Mouse (Mus musculus) retina, postnatal 1 day (tissue): Measurements from ENCODE around the gene Olfr312.
A peak's percentile ranks its signal among the peaks of the same experiment; 100 is the strongest.

Source experiments
- DNase-seq: peaks from one replicate; pipeline ENCODE4 v3.0.0-alpha.2; 2012

The Olfr312 gene

GRCm38 (mm10) chr11:58867039-58867953 lies 38.3 kb downstream of the Olfr312 start, which contains the start of gene 2810021J22Rik:
TSS of gene 2810021J22Rik (plus strand) at chr11:58867216.
- DNase-seq: peak; percentile 89

- DNase-seq: no peak
These were observed 38.9 kb downstream of the Olfr312 start for GRCm38 (mm10) chr11:58867954-58868330.

- DNase-seq: no peak
These were observed 41.9 kb downstream of the Olfr312 start for GRCm38 (mm10) chr11:58870961-58871360.

- DNase-seq: no peak
These were observed 54.7 kb downstream of the Olfr312 start for GRCm38 (mm10) chr11:58883756-58884155.
